Mouse (Mus musculus) activated CD4-positive, CD25-positive, alpha-beta regulatory T cell, adult 4 months (primary cell): ENCODE results near the gene Tff1. TPM values are rescaled to one million over a fixed set of nuclear protein-coding genes. Genes with fewer than 3 reads are reported as not detected.

Experiments
- ATAC-seq: one replicate; pipeline ENCODE4 v1.8.0; 2017
- polyA plus RNA-seq, 2 experiments: library from polyadenylated mRNA; unstranded; fragments of 100-300 nt; shearing (Covaris generic); gene quantifications; one replicate each; pipeline ENCODE4 v1.2.1; 2017

Gene Tff1
- under 1 TPM in 1 of 2 experiments, not detected in 1; 0.89 TPM for polyA plus RNA-seq

GRCm38 (mm10) chr17:31165127-31165526, at the start of gene Tff1:
Gene Tff1, minus strand, starts transcription at chr17:31165277.
- ATAC-seq: no peak

GRCm38 (mm10) chr17:31211881-31212280, 46.8 kb upstream of the Tff1 start:
- no peak for ATAC-seq

GRCm38 (mm10) chr17:31210299-31210698, 45.2 kb upstream of the Tff1 start:
- peak; percentile 24 for ATAC-seq

GRCm38 (mm10) chr17:31209376-31209930, 44.4 kb upstream of the Tff1 start:
- no peak for ATAC-seq

- no peak for ATAC-seq
Measured at GRCm38 (mm10) chr17:31208654-31209053, 43.6 kb upstream of the Tff1 start.

GRCm38 (mm10) chr17:31207771-31208334, 42.8 kb upstream of the Tff1 start, which contains the start of gene Ubash3a:
Gene Ubash3a, plus strand, starts transcription at chr17:31207873.
- ATAC-seq: peak; percentile 63

- no peak for ATAC-seq
Measured at GRCm38 (mm10) chr17:31198877-31199276, 33.8 kb upstream of the Tff1 start, which contains the start of gene Tmprss3. Gene Tmprss3, minus strand, starts transcription at chr17:31198977.

- ATAC-seq: no peak
Measured at GRCm38 (mm10) chr17:31196283-31196682, 31.2 kb upstream of the Tff1 start.

GRCm38 (mm10) chr17:31195207-31195606, 30.1 kb upstream of the Tff1 start:
- ATAC-seq: no peak

- no peak for ATAC-seq
Measured at GRCm38 (mm10) chr17:31193360-31193759, 28.3 kb upstream of the Tff1 start.

- ATAC-seq: no peak
Measured at GRCm38 (mm10) chr17:31192663-31193062, 27.6 kb upstream of the Tff1 start.

- no peak for ATAC-seq
Measured at GRCm38 (mm10) chr17:31191825-31192224, 26.7 kb upstream of the Tff1 start.

GRCm38 (mm10) chr17:31187370-31187769, 22.3 kb upstream of the Tff1 start:
- ATAC-seq: peak; percentile 46

GRCm38 (mm10) chr17:31184269-31184990, 19.4 kb upstream of the Tff1 start:
- ATAC-seq: peak; percentile 88

- ATAC-seq: no peak
Measured at GRCm38 (mm10) chr17:31183180-31183974, 18.3 kb upstream of the Tff1 start.

GRCm38 (mm10) chr17:31181490-31181889, 16.4 kb upstream of the Tff1 start:
- no peak for ATAC-seq

- ATAC-seq: peak; percentile 81
Measured at GRCm38 (mm10) chr17:31176321-31176720, 11.2 kb upstream of the Tff1 start.

GRCm38 (mm10) chr17:31169796-31170195, 4.7 kb upstream of the Tff1 start:
- ATAC-seq: no peak

- no peak for ATAC-seq
Measured at GRCm38 (mm10) chr17:31163821-31164220, 1.3 kb downstream of the Tff1 start.

GRCm38 (mm10) chr17:31162607-31163006, 2.5 kb downstream of the Tff1 start:
- ATAC-seq: no peak

GRCm38 (mm10) chr17:31160291-31160690, 4.8 kb downstream of the Tff1 start:
- ATAC-seq: no peak

GRCm38 (mm10) chr17:31157921-31158320, 7.2 kb downstream of the Tff1 start:
- ATAC-seq: no peak

- ATAC-seq: no peak
Measured at GRCm38 (mm10) chr17:31153785-31154184, 11.3 kb downstream of the Tff1 start.
